Mouse (Mus musculus) left cerebral cortex, postnatal 36 days (tissue): Measurements from ENCODE around the gene Tnfrsf22. TPM values are rescaled to one million over a fixed set of nuclear protein-coding genes. Genes with fewer than 3 reads are reported as not detected.
"Not testable (repeated sequence)": the region's sequence is repeated elsewhere in the genome, so short reads cannot be mapped to it uniquely, and the experiment has no call there.

ENCODE experiments used
- DNase-seq, 2 experiments: peaks; one replicate each; pipeline ENCODE4 v3.0.0; 2021 to 2022; ENCODE audit warnings: low spot score in 2 of 2, mixed read lengths in 1 of 2
- intact Hi-C: fragments of 180-260 bp; cut with DNase I; formaldehyde crosslinking; loops from one replicate; pipeline ENCODE4 v1.15.1; 2025
- total RNA-seq, 2 experiments: library from RNA; stranded (reverse); gene quantifications; 2 replicates each; pipeline ENCODE4 v1.2.3; 2021

The Tnfrsf22 gene
- total RNA-seq, 2 experiments from 2014 or later: 0.84 to 1.8 TPM

DNA sequence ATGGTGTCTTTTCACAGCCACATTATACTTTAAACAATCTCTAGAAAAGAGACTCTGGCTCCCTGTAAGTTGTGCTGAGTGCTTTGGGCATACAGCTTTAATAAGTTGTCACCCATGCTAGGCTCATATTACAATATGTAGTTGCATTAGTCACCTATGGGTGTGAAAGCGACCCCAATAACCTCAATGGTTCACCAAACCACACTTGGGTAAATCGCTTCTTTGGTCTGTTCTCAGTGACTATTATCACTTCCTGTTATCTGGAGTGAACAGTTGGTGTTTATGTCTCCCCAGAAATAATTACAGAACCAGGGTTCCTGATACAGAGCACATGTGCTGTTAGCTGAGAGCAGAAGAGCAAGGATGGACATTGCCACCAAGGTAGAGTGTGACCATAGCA is 5.5 kb downstream of the Tnfrsf22 start:
- DNase-seq: not testable (repeated sequence)
- intact Hi-C loops: loop anchor here (1.0 kb wide), 1 partner anchor 39 kb away; no protein-coding TSS in a partner anchor

DNA sequence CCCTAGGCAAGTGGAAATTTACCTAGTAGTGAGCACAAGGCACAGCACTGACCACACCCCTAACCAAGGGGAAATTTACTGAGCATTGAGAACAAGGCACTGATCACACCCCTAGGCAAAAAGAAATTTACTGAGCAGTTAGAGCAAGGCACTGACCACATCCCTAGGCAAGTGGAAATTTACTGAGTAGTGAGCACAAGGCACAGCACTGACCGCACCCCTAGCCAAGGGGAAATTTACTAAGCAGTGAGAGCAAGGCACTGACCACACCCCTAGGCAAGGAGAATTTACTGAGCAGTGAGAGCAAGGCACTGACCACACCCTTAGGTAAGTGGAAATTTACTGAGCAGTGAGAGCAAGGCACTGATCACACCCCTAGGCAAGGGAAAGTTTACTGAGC is 12.8 kb downstream of the Tnfrsf22 start:
- intact Hi-C loops: no loop called here
- no peak for DNase-seq

DNA sequence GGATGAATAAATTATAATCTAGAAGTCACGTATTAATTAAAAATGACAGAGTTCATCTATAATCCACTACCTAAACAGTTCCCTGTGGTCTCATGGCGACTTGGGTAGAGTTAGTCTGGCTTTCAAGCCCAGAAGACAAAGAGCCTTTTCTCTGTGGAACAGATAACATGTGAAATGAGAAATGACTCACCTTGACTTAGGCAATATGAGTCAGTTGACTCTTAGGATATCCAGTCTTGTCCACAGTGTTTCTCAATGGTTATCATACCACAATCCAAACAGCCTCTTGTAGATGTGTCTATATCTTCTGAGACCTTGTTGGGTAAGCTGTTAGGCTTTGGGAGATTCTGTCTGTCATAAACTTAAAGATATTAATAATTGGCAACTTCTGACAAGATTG is 18.0 kb downstream of the Tnfrsf22 start:
- intact Hi-C loops: no loop called here
- DNase-seq: no peak

DNA sequence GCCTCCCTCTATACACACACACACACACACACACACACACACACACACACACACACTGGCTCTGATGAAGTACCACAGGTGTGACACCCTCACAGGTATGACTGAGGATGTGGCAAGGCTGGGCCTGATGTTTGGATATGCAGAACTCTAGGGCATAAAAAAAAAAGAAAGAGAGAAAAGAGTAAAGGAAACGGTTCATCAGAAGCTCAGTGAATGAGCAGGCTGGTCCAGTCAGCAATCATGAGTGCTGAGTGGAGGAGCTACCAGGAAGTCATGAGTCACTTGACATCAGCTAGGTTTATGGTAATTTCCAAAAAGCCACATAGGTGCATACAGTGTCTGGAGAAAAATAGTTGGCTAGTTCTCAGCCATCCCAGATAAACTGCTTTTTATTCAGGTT is 20.0 kb downstream of the Tnfrsf22 start:
- DNase-seq: no peak
- intact Hi-C loops: no loop called here

DNA sequence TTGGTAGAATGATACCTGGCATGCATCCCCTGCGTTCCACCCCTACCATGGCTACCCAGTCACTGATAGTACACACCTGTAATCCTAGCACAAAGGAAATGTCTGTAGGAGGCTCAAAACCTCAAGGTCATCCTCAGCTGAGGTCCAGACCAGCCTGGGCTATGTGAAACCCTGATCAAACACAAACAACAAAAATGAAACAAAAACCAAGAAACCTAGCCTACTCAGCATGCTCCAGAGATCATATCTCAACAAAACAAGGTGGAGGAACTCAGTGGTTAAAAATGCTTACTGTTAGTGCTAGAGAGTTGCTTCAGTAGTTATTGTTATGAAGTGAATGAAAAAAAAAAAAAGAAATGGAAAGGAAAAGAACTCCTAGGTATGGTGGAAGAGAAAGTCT is 20.9 kb downstream of the Tnfrsf22 start, which contains the start of gene Tnfrsf26:
Gene Tnfrsf26, minus strand, starts transcription at position 183 of the 400 bp plus-strand sequence.
- no peak for DNase-seq
- intact Hi-C loops: no loop called here

DNA sequence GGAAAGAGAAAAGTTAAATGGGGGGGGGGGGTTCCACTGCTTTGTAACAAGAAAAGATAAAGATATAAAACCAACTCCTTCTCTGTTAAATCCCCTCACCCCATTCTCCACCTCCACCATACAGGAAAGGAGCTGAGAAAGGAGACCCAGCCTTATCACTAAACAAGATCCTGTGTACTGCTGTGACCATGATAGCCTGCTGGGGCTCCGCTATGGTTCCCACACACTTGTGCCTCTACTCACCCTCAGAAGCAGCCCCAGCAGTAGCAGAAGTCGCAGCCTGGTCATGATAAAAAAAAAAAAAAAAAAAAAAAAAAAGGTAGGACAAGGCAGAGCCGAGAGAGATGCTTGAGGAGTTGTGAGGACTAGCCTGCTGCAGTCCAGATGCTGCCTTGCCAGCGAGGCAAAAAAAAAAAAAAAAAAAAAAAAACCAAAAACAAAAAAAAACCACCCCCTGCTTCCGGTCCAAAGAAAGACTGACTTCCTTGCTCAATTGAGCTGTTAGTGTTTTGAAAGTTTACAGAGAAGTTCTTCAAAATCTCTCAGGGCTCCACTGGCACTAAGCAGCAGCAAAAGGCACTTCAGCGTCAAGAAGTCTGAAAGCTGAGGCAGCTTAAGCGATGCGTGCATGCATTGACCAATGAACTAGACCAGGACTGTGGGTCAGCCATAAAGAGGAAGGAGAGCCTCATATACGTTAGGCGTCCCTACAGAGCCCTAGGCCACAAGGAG is 21.7 kb downstream of the Tnfrsf22 start:
- no peak for DNase-seq
- intact Hi-C loops: no loop called here

DNA sequence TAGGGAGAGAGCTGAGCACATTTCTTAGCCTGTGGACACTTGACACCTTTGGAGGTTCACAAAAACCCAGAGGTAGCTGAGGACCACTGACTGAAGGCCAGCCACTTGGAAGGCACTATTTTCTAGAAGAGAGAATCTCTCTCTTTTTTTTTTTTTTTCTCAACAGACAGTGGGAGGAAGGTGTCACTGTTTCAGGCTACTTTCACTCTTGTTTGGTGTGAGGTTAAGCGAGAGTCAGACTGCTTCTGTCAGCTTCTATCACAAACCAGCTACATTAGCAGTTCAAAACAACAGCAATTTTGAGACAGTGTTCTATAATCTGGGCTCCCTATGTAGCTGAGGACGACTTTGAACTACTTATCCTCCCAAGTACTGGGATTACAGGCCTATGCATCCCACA is 23.3 kb downstream of the Tnfrsf22 start:
- DNase-seq: no peak
- intact Hi-C loops: no loop called here

DNA sequence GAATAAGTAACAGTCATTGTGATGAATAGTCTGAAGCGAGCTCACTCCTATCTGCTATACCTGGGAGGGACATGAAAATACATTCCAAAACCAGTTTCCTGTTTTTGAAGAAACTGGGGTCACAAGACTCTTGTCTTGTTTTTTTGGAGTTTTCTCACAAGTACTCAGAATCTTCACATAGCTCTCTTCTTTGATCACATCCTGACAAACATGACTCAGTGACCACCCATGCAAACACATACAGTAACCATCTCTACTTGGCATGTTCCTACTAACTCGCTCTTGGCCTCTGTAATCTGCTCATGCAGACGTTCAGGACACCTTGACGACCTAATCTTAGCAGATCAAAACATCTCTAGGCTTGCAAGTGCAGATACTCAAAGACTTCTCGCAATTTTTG is 24.3 kb downstream of the Tnfrsf22 start:
- no peak for DNase-seq
- intact Hi-C loops: no loop called here

DNA sequence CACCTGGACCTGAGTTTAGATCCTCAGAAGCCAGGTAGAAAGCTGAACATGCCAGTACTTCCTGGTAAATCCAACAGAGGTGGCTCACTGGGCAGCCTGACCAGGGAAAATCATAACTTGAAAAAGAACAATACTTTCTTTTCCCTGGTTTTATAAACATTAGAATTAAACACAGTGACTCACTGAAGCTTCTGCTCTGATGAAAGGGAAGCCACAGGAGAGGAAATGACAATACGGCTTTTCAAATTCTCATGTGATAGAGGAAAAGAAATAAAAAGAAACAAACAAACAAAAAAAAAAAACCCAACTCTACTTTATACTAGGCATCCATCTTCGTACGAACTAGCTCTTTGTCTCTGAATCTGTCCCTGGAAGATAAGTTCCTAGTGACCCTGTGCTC is 24.9 kb downstream of the Tnfrsf22 start:
- DNase-seq: no peak
- intact Hi-C loops: no loop called here

DNA sequence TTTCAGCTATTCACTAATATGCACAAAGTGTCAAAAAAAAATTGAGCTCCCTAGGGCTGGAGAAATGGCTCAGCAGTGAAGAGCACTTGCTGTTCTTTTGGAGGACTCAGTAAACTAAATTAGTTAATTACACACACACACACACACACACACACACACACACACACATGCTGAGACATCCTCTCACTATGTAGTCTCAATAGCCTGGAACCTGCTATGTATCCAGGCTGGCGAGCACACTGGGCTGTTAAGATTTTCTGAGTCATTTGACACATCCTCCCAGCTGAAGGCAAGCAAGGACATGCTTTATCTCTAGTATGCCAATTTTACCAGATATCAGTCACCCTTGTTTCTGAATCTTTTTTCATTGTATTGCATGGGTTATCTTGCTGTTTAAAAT is 28.5 kb downstream of the Tnfrsf22 start:
- DNase-seq: no peak
- intact Hi-C loops: no loop called here

DNA sequence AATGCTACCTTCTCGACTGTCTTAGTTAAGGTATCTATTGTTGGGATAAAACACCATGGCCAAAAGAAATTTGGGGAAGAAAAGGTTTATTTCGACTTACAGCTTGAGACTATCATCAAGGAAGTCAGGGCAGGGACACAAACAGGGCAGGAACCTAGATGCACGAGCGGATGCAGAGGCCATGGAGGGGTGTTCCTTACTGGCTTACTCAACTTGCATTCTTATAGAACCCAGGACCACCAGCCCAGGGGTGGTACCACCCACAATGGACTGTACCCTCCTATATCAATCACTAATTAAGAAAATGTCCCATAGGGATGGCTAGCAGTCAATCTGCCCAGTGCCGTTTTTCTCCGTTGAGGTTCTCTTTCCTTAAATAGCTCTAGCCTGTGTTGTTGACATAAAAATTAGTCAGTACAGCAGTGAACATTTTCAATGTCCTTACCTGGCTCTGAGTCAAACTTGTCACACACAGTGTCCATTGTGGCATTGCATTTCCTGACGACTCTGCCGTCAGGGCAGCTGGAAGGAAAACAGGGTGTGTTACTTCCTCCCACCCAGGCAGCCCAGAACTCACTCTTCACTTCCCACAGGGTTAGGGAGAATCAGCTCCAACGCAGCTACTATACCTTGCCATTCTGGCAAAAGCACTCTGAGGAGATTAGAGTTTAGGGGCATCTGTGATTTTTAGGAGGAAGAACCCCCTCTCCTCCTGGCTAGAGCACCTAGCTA is 34.9 kb downstream of the Tnfrsf22 start:
- intact Hi-C loops: no loop called here

DNA sequence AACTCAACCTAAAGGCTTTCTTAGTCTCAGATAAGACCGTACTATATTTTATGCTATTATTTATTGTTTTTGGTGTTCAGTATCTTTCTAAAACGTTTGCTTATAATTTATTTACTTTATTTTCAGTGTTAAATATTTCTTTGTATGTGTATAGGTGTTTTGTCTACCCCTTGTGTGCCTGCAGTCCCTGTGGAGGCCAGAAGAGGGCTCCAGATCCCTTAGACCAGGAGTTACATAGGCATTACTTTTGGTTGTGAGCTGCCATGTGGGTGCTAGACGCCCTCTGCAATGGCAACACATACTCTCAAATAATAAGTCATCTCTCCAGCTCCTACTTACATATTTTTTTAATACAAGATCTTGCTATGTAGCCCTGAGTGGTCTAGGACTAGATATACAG is 37.2 kb downstream of the Tnfrsf22 start:
- intact Hi-C loops: no loop called here
- DNase-seq: no peak

More for the DNA sequence above, 34.9 kb downstream of the Tnfrsf22 start:
- no peak for DNase-seq

DNA sequence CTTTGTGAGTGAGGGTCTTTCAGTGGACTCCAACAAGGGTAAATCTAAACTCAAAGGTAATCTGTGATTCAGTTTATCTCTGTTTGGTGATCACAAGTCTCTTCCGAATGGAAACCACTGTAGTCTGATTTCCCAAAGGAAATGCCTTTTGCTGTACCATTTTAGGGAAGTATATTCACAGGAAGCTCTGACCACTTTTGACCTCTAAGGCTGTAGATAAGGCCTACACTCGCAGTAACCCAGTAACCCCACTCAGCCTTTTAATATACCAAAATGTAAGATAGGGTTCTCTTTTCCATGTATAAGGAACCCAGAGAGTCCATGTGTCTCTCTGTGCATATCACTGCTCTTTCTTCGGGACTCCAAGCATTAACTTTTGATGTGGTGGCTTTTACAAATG is 44.1 kb downstream of the Tnfrsf22 start:
- DNase-seq: no peak
- intact Hi-C loops: no loop called here

DNA sequence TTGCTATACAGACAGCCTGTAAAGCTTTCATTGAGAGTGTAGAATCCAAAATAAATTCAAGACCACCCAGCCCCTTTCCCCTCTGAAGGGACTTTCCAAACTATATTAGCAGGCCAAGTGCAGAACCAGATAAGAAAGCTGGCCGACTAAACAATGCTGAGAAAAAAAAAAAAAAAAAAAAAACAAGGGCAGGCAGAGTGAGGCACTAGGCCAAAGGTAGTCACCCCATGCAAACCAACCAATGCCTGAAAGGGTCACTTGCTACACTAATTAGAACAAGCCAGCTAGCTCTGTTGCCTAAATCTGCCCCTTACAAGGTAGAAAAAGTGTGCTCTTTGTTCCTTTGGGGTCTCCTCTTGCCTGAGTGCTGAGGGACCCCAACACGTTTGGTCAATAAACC is 44.6 kb downstream of the Tnfrsf22 start:
- intact Hi-C loops: no loop called here
- DNase-seq: no peak

DNA sequence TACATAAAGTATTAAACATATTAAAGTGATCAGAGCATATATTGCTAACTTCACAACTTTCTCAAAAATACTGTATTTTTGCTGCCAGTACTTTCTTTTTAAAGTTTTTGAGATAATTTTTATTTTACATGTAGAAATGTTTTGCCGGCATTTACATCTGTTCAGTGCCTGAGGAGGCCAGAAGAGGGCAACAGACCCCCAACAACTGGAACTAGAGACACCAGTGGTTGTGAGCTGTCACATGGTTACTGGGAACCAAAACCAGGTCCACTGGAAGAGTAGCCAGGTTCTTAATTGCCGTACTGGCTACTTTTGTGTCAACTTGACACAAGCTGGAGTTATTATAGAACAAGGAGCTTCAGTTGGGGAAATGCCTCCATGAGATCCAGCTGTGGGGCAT is 47.8 kb downstream of the Tnfrsf22 start:
- intact Hi-C loops: no loop called here
- no peak for DNase-seq

DNA sequence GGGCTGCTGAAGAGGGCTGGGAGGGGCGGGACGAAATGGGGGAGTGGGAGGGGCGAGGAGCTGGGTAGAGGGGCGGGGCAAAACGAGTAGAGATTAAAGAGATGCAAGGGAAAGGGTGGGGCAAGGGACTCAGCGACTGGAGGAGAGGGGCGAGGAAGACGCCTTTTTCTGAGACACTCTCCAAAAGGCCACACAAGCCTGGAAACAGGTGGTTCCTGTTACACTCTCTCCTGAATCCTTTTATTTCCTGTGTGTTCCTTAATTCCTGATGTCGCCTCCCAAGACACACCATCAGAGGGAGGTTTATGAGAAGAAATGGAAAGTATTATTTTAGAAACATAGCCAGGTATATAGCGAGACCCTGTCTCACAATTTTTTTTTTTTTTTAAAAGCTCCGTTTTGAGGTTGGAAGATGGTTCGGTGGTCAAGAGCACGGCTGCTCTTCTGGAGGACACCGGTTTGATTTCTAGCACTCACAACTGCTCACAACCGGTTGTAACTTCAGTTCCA is 49.2 kb downstream of the Tnfrsf22 start:
- no peak for DNase-seq
- intact Hi-C loops: no loop called here

DNA sequence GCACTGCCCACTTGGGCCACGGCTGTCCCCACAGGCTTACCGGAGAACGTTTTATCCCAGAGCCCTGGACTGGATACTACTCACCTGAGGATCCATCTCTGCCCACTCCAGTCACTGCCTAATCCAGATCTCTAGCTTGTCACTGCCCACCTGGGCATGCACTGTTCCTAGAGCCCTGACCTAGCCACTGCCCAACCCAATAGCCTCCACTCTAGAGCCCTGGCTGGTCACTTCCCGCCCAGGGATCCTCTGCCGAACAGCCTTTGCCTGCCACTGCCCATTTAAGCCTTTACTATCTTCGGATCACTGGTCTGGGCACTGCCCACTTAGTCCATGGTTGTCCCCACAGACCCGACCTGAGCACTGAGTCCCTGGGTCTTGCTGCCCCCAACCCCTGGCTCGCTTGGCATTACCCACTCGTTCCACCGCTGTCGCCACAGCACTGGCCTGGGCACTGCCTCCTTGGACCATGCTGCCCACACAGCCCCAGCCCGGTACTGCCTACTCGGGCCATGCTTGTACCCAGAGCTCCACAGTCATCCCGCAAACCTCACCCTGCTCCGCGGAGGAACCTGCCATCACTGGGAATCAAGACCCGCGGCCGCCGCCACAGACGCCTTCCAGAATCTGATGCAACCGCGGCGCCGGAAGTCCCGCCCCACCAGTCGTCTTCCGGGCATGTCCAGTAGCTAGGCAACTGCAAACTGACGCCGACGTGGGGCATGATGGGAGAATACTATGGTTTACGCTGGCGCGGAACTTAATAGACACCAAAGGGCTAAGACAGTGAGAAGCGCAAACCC is 49.8 kb downstream of the Tnfrsf22 start, which contains the start of gene Cars:
Gene Cars, minus strand, starts transcription at position 663 of the 803 bp plus-strand sequence.
- intact Hi-C loops: no loop called here

DNA sequence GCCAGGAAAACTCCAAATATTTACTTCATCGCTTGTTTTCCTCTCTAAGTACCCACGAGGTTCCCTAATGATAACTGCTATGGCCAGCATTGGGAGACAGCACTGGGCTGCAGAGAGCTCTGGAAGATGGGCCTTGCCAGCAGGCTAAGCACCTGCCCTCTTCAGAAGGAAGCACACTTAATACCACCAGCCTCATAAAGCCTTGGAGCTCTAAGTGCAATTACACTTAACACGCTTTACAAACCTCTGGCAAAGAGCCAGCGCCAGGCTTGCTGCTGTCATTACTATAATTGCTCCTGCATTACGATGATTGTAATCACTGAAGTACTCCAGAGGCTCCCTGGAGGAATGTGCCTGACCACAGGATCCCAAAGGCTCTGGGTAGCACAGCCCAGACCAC is 54.6 kb downstream of the Tnfrsf22 start:
- DNase-seq: no peak
- intact Hi-C loops: loop anchor here (5.0 kb wide), 1 partner anchor 167 kb away; no protein-coding TSS in a partner anchor

More for the DNA sequence above, 49.8 kb downstream of the Tnfrsf22 start, which contains the start of gene Cars:
- DNase-seq: peak; percentile 91

DNA sequence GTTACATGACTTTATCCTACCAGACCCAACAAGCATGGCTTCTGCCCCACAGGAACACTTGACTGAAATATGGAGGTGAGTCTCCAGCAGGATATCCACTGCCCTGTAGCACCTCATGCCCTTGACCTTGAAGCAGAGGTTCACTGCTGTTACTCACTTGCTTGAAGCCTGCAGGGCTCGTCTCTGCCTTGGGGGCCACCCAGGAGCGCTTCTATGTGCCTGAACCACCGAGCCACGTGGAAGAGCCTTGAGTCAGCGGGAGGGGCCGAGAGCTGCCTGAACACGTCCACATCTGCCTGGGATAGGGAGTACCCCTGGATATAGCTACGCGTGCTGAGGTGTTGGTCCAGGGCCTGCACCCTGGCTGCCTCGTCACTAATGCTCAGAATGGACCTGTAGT is 57.2 kb downstream of the Tnfrsf22 start:
- DNase-seq: no peak
- intact Hi-C loops: loop anchor here (5.0 kb wide), 1 partner anchor 170 kb away; no protein-coding TSS in a partner anchor

DNA sequence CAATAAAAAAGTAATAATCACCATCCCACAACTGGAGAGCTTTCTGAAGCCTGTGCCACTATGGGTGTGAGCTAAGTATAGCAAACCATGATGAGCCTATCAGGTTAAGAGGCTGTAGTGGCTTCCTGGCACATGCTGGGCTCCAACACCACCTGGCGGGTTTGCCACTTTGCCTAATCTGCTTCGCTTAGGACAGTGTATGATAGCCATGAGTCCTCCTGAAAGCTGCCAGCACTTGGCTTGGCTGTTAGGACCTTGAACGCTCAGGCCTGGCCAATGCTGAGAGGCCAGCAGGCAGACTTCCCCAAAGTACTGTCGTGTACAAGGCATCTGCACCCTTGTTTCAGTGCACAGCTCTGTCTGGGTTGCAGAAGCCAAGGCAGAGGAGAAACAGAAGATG is 61.5 kb downstream of the Tnfrsf22 start:
- DNase-seq: no peak
- intact Hi-C loops: no loop called here
